Mouse (Mus musculus) kidney, embryonic 15.5 days (tissue): ENCODE data around the gene Nos2. TPM values are rescaled to one million over a fixed set of nuclear protein-coding genes. Genes with fewer than 3 reads are reported as not detected.

Source experiments
- ATAC-seq: fragments of 200-750 bp; cut with Nextera tagmentation; replicated peaks from 2 replicates; pipeline ENCODE4 v1.8.0; 2017; ENCODE audit warnings: moderate TSS enrichment; ENCODE audit not compliant: low FRiP score
- H3K27ac ChIP-seq: fragments of 300-500 bp; sonication (generic); 2 replicates; pipeline ENCODE4 v1.5.1; 2015; ENCODE audit warnings: mild to moderate bottlenecking, inconsistent platforms
- H3K27me3 ChIP-seq: fragments of 300-500 bp; sonication (generic); 2 replicates; pipeline ENCODE4 v1.6.1; 2015; ENCODE audit warnings: inconsistent platforms
- H3K36me3 ChIP-seq: fragments of 300-500 bp; sonication (generic); 2 replicates; pipeline ENCODE4 v1.6.1; 2015; ENCODE audit warnings: inconsistent platforms
- H3K4me1 ChIP-seq: fragments of 300-500 bp; sonication (generic); 2 replicates; pipeline ENCODE4 v1.6.1; 2015; ENCODE audit warnings: inconsistent platforms
- H3K4me2 ChIP-seq: fragments of 300-500 bp; sonication (generic); 2 replicates; pipeline ENCODE4 v1.6.1; 2015; ENCODE audit warnings: moderate library complexity, mild to moderate bottlenecking, inconsistent platforms
- H3K4me3 ChIP-seq: fragments of 300-500 bp; sonication (generic); replicated peaks from 2 replicates; pipeline ENCODE4 v1.5.1; 2015; ENCODE audit warnings: mild to moderate bottlenecking, inconsistent platforms
- H3K9ac ChIP-seq: fragments of 300-500 bp; sonication (generic); 2 replicates; pipeline ENCODE4 v1.6.1; 2015; ENCODE audit warnings: mild to moderate bottlenecking, inconsistent platforms
- H3K9me3 ChIP-seq: fragments of 300-500 bp; sonication (generic); replicated peaks from 2 replicates; pipeline ENCODE4 v1.6.1; 2016; ENCODE audit warnings: inconsistent platforms
- WGBS: fragments of 180-500 bp; shearing (Covaris S2); methylation state at CpG from one replicate; pipeline ENCODE4 v1.1.7; 2015; ENCODE audit warnings: mixed read lengths; 5-methylcytosine and 5-hydroxymethylcytosine counted together
- polyA plus RNA-seq: library from polyadenylated mRNA; unstranded; fragments of >200 nt; fragmentation: Nextera tagmentation; extraction: Ambion mirVana; gene quantifications from 2 replicates; pipeline ENCODE4 v1.2.1, GENCODE M21; 2015

Gene Nos2
- polyA plus RNA-seq, 1 experiment from 2014 or later: 2.6 TPM

- Histone ChIP-seq H3K4me3 (no peak overlapping the region), H3K36me3 (no peaks in the 10 kb centered on the region), H3K4me2 (no peak overlapping the region), H3K9ac (no peak overlapping the region), H3K4me1 (peaks cover 14% of the 10 kb centered on the region), H3K27me3 (peaks cover 57% of the 10 kb centered on the region), H3K27ac (no peak overlapping the region), H3K9me3 (no peaks in the 10 kb centered on the region)
- 44% methylated on average over 8 of the region's 8 CpGs for WGBS
- no peak for ATAC-seq
These were observed 2.3 kb downstream of the Nos2 start for GRCm38 (mm10) chr11:78922678-78923407.

- H3K4me3 ChIP-seq: no peak overlapping the region
- ATAC-seq: no peak; the same call in 1 of the 2 replicates
- H3K27me3 ChIP-seq: peaks cover 57% of the 10 kb centered on the region
- H3K9ac ChIP-seq: no peak overlapping the region
- H3K27ac ChIP-seq: no peak overlapping the region
- H3K9me3 ChIP-seq: no peaks in the 10 kb centered on the region
- no peaks in the 10 kb centered on the region for H3K36me3 ChIP-seq
- 8% methylated on average over 9 of the region's 9 CpGs for WGBS
- peak overlapping the region; percentile 5; the same call in 1 of the 2 replicates for H3K4me2 ChIP-seq
- H3K4me1 ChIP-seq: peaks cover 14% of the 10 kb centered on the region
These were observed 3.5 kb downstream of the Nos2 start for GRCm38 (mm10) chr11:78924111-78924510.

DNA sequence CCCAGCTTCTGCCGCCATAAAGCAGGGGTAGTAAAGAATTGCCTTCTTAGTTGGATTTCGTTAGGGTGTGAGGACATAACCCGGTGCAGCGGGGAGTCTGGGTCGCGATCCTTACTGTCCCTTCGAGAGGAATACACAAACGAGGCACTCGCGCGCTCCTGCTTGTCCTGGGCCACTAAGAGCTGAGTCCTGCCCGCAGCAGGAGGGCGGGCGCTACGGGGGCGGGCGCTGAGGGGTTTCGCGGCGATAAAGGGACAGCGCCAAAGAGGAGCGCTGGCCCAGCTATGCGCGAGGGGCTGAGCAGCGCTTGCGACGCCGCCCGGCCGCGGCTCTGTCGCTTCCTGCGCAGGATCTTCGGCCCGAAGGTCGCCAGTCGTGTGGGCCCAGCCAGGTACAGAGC, 4.3 kb downstream of the Nos2 start:
- no peak for ATAC-seq
- Histone ChIP-seq H3K9me3 (no peaks in the 10 kb centered on the region), H3K36me3 (no peaks in the 10 kb centered on the region), H3K4me2 (peak overlapping the region; percentile 74), H3K4me1 (peaks cover 14% of the 10 kb centered on the region), H3K9ac (peak overlapping the region; percentile 49), H3K27ac (no peak overlapping the region), H3K4me3 (peak overlapping the region; percentile 47), H3K27me3 (peaks cover 57% of the 10 kb centered on the region)
- WGBS: under 1% methylated on average over 31 of the region's 37 CpGs

DNA sequence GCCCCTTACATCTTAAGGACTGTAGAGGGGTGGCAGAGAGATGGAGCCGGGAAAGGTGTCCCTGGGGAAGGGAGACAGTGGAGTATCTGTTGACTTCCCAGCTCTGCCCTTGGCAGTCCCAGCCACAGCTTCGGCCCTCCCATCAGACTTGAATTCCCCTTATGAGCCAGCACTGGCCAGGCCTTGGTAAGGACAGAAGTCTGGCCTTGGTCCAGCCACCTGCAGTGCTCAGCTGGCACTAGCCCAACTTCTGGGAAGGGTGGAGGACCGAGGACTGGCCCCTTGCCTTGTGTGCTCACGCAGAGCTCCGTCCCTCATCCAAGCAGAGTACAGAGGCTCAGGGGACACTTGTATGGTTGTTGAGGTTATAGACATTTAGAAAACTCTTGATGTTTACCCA, 8.8 kb downstream of the Nos2 start:
- Histone ChIP-seq H3K4me2 (no peak overlapping the region), H3K4me1 (peaks cover 10% of the 10 kb centered on the region), H3K9me3 (no peaks in the 10 kb centered on the region), H3K27ac (no peak overlapping the region), H3K9ac (no peak overlapping the region), H3K4me3 (no peak overlapping the region), H3K36me3 (no peaks in the 10 kb centered on the region), H3K27me3 (peaks cover 29% of the 10 kb centered on the region)
- WGBS: 59% methylated on average over 5 of the region's 5 CpGs
- no peak for ATAC-seq

GRCm38 (mm10) chr11:78934307-78934706, 13.7 kb downstream of the Nos2 start:
- Histone ChIP-seq H3K27me3 (no peaks in the 10 kb centered on the region), H3K4me3 (no peak overlapping the region), H3K4me2 (no peak overlapping the region), H3K27ac (no peak overlapping the region), H3K9me3 (no peaks in the 10 kb centered on the region), H3K4me1 (no peaks in the 10 kb centered on the region), H3K9ac (no peak overlapping the region), H3K36me3 (no peaks in the 10 kb centered on the region)
- WGBS: 82% methylated on average over 7 of the region's 7 CpGs
- ATAC-seq: no peak

GRCm38 (mm10) chr11:78934727-78935126, 14.1 kb downstream of the Nos2 start:
- ATAC-seq: no peak
- Histone ChIP-seq H3K27me3 (no peaks in the 10 kb centered on the region), H3K36me3 (no peaks in the 10 kb centered on the region), H3K4me2 (no peak overlapping the region), H3K9ac (no peak overlapping the region), H3K9me3 (no peaks in the 10 kb centered on the region), H3K4me3 (no peak overlapping the region), H3K27ac (peak overlapping the region; percentile 11; the same call in 1 of the 2 replicates), H3K4me1 (no peaks in the 10 kb centered on the region)
- WGBS: 79% methylated on average over 4 of the region's 4 CpGs

DNA sequence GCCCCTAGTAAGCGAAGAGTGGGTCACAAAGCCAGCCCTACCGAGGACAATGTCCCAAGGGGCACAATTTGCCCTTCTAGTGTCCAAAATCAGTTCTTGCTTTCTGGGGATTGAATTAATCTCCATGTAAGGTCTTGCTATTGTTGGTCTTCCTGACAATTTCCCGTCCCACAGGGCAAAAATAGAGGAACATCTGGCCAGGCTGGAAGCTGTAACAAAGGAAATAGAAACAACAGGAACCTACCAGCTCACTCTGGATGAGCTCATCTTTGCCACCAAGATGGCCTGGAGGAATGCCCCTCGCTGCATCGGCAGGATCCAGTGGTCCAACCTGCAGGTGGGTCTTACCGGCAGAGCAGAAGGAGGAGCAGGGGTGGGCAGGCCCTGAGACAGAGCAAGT, 14.6 kb downstream of the Nos2 start:
- H3K27ac ChIP-seq: peak overlapping the region; percentile 11; the same call in 1 of the 2 replicates
- H3K9me3 ChIP-seq: no peaks in the 10 kb centered on the region
- no peak overlapping the region for H3K4me2 ChIP-seq
- no peaks in the 10 kb centered on the region for H3K27me3 ChIP-seq
- H3K9ac ChIP-seq: no peak overlapping the region
- no peaks in the 10 kb centered on the region for H3K4me1 ChIP-seq
- 78% methylated on average over 6 of the region's 6 CpGs for WGBS
- H3K4me3 ChIP-seq: no peak overlapping the region
- no peaks in the 10 kb centered on the region for H3K36me3 ChIP-seq
- ATAC-seq: no peak

DNA sequence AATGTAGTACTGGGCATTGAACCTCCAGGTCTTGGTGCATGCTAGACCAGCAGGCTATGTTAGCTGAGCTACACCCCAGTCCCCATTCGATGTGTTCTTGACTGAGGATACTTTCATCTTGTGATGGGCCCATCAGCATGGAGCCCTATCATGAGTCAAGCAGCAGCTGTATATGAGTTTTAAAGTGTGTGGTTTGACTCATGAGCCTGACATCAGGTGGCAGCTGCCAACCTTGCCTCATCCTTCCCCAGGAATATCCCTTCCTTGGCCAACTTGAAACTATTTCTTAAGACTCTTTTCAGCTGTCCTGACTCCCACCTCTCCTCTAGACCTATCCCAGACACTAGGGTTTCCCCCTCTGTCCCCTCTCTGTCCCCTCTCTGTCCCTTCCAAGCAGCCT, 22.5 kb downstream of the Nos2 start:
- no peaks in the 10 kb centered on the region for H3K36me3 ChIP-seq
- no peak overlapping the region for H3K9ac ChIP-seq
- ATAC-seq: no peak
- H3K27ac ChIP-seq: no peak overlapping the region
- no peak overlapping the region for H3K4me2 ChIP-seq
- no peaks in the 10 kb centered on the region for H3K4me1 ChIP-seq
- 93% methylated on average over 1 of the region's 1 CpGs for WGBS
- H3K4me3 ChIP-seq: no peak overlapping the region
- no peaks in the 10 kb centered on the region for H3K27me3 ChIP-seq
- no peaks in the 10 kb centered on the region for H3K9me3 ChIP-seq

- no peak overlapping the region for H3K4me2 ChIP-seq
- no peak for ATAC-seq
These were observed 29.8 kb downstream of the Nos2 start for GRCm38 (mm10) chr11:78950365-78950764.

GRCm38 (mm10) chr11:78952467-78952866, 31.9 kb downstream of the Nos2 start:
- Histone ChIP-seq H3K36me3 (no peaks in the 10 kb centered on the region), H3K27me3 (peaks cover 29% of the 10 kb centered on the region), H3K9ac (no peak overlapping the region), H3K27ac (no peak overlapping the region), H3K4me2 (peak overlapping the region; percentile 39), H3K4me1 (peaks cover 3% of the 10 kb centered on the region; the same call in 1 of the 2 replicates), H3K4me3 (no peak overlapping the region), H3K9me3 (no peaks in the 10 kb centered on the region)
- WGBS: 7% methylated on average over 17 of the region's 17 CpGs
- ATAC-seq: no peak

More at GRCm38 (mm10) chr11:78950365-78950764, 29.8 kb downstream of the Nos2 start:
- Histone ChIP-seq H3K27me3 (peaks cover 24% of the 10 kb centered on the region), H3K9ac (no peak overlapping the region), H3K9me3 (no peaks in the 10 kb centered on the region), H3K36me3 (no peaks in the 10 kb centered on the region), H3K4me1 (peaks cover 3% of the 10 kb centered on the region; the same call in 1 of the 2 replicates), H3K4me3 (no peak overlapping the region), H3K27ac (no peak overlapping the region)
- 77% methylated on average over 8 of the region's 8 CpGs for WGBS

DNA sequence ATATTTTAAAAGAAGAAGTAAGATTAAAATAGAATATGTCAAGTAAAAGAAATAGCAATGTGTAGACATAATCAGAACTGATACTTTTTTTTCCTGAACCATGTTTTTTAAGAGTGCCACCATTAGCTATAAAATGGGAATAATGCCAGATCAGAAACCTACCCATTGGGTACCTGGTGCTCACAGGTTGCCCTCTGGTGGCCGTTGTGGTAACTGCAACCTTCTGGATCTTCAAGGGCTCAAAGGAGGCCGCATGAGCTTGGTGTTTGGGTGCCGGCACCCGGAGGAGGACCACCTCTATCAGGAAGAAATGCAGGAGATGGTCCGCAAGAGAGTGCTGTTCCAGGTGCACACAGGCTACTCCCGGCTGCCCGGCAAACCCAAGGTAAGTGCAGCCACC, 35.7 kb downstream of the Nos2 start:
- H3K9ac ChIP-seq: no peak overlapping the region
- no peaks in the 10 kb centered on the region for H3K9me3 ChIP-seq
- no peak overlapping the region for H3K4me3 ChIP-seq
- H3K27me3 ChIP-seq: peaks cover 34% of the 10 kb centered on the region
- no peaks in the 10 kb centered on the region for H3K36me3 ChIP-seq
- H3K4me2 ChIP-seq: no peak overlapping the region
- peaks cover 3% of the 10 kb centered on the region; the same call in 1 of the 2 replicates for H3K4me1 ChIP-seq
- no peak for ATAC-seq
- 8% methylated on average over 7 of the region's 7 CpGs for WGBS
- no peak overlapping the region for H3K27ac ChIP-seq

- Histone ChIP-seq H3K4me2 (no peak overlapping the region), H3K4me1 (no peaks in the 10 kb centered on the region), H3K27ac (no peak overlapping the region), H3K9ac (no peak overlapping the region), H3K27me3 (peaks cover 14% of the 10 kb centered on the region), H3K9me3 (no peaks in the 10 kb centered on the region), H3K4me3 (no peak overlapping the region), H3K36me3 (no peaks in the 10 kb centered on the region)
- ATAC-seq: no peak
- 75% methylated on average over 8 of the region's 8 CpGs for WGBS
These were observed 38.8 kb downstream of the Nos2 start for GRCm38 (mm10) chr11:78959367-78959766.
